Mouse (Mus musculus) liver, postnatal 0 days (tissue): ENCODE data around the gene Oas1g. TPM values are rescaled to one million over a fixed set of nuclear protein-coding genes. Genes with fewer than 3 reads are reported as not detected.

Experiments
- ATAC-seq: fragments of 200-750 bp; cut with Nextera tagmentation; 2 replicates; pipeline ENCODE4 v1.8.0; 2017; ENCODE audit warnings: mild to moderate bottlenecking, moderate library complexity
- DNase-seq: peaks from one replicate; pipeline ENCODE4 v3.0.0-alpha.2; 2016
- H3K27ac ChIP-seq: fragments of 300-500 bp; sonication (generic); 2 replicates; pipeline ENCODE4 v1.5.1; 2014; ENCODE audit warnings: antibody characterized with exemption, moderate library complexity, mild to moderate bottlenecking, low read depth
- H3K27me3 ChIP-seq: fragments of 300-500 bp; sonication (generic); 2 replicates; pipeline ENCODE4 v1.6.1; 2014; ENCODE audit warnings: low read length, control low read depth, mixed read lengths; ENCODE audit not compliant: insufficient read depth
- H3K36me3 ChIP-seq: fragments of 300-500 bp; sonication (generic); replicated peaks from 2 replicates; pipeline ENCODE4 v1.6.1; 2014; ENCODE audit warnings: mild to moderate bottlenecking, control low read depth, low read length, moderate library complexity, mixed read lengths; ENCODE audit not compliant: insufficient read depth
- H3K4me1 ChIP-seq: fragments of 300-500 bp; sonication (generic); 2 replicates; pipeline ENCODE4 v1.6.1; 2014; ENCODE audit warnings: antibody characterized with exemption, mild to moderate bottlenecking, control low read depth; ENCODE audit not compliant: insufficient read depth
- H3K4me2 ChIP-seq: fragments of 300-500 bp; sonication (generic); 2 replicates; pipeline ENCODE4 v1.6.1; 2014; ENCODE audit warnings: low read depth, mild to moderate bottlenecking, low read length, moderate library complexity, mixed read lengths
- H3K4me3 ChIP-seq: fragments of 300-500 bp; sonication (generic); 2 replicates; pipeline ENCODE4 v1.5.1; 2014; ENCODE audit warnings: low read depth, low read length
- H3K9ac ChIP-seq: fragments of 300-500 bp; sonication (generic); replicated peaks from 2 replicates; pipeline ENCODE4 v1.6.1; 2014; ENCODE audit warnings: mild to moderate bottlenecking, moderate library complexity
- H3K9me3 ChIP-seq: fragments of 300-500 bp; sonication (generic); 2 replicates; pipeline ENCODE4 v1.6.1; 2016; ENCODE audit warnings: mild to moderate bottlenecking, control low read depth, low read length, mixed read lengths
- CTCF ChIP-seq: sonication (generic); IDR thresholded peaks from 2 replicates; pipeline ENCODE4 v1.5.1; 2016; ENCODE audit warnings: antibody characterized with exemption, low read depth
- EP300 ChIP-seq: IDR thresholded peaks from 2 replicates; pipeline ENCODE4 v1.6.1; 2016; ENCODE audit warnings: antibody characterized with exemption, low read depth, mild to moderate bottlenecking
- WGBS: fragments of 180-500 bp; shearing (Covaris S2); extraction: QIAGEN DNeasy Blood & Tissue Kit; methylation state at CpG from one replicate; pipeline ENCODE4 v1.1.7; 2014; ENCODE audit not compliant: insufficient replicate concordance; 5-methylcytosine and 5-hydroxymethylcytosine counted together
- polyA plus RNA-seq: library from polyadenylated mRNA; unstranded; fragments of >200 nt; fragmentation: Nextera tagmentation; extraction: Ambion mirVana; gene quantifications from 2 replicates; pipeline ENCODE4 v1.2.1, GENCODE M21; 2015

Oas1g gene
- polyA plus RNA-seq, 1 experiment from 2014 or later = 2.9 TPM

- ATAC-seq (no peak), DNase-seq (no peak)
- H3K9ac ChIP-seq = no peak overlapping the region
- H3K4me1 ChIP-seq = no peaks in the 10 kb centered on the region
- H3K36me3 ChIP-seq = no peaks in the 10 kb centered on the region
- no peak overlapping the region for H3K27ac ChIP-seq
- H3K9me3 ChIP-seq = no peaks in the 10 kb centered on the region
- 35% methylated on average over 2 of the region's 2 CpGs for WGBS
- no peaks in the 10 kb centered on the region for H3K27me3 ChIP-seq
- H3K4me3 ChIP-seq = no peak overlapping the region
- no peak for TF ChIP-seq EP300
- TF ChIP-seq CTCF = no peak
- no peak overlapping the region for H3K4me2 ChIP-seq
These were observed 15.9 kb downstream of the Oas1g start for GRCm38 (mm10) chr5:120871469-120871868.

DNA sequence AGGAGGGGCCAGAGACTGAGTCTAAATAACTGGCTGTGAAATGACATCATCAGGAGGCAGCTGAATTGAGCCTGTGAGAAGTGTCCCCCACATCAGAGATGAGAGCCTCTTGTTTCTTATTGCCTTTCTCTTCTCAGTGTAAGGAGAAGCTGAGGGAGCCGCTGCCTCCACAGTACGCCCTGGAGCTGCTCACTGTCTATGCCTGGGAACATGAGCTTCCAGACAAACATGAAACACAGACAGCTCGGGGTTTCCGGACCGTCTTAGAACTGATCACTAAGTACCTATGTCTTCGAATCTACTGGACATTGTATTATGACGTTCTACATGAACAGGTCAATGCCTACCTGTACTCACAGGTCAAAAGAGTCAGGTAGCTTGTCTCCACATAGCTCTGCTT, 16.6 kb downstream of the Oas1g start:
- Histone ChIP-seq H3K27ac (no peak overlapping the region), H3K9me3 (no peaks in the 10 kb centered on the region), H3K9ac (no peak overlapping the region), H3K4me1 (no peaks in the 10 kb centered on the region), H3K27me3 (no peaks in the 10 kb centered on the region), H3K4me3 (no peak overlapping the region), H3K36me3 (no peaks in the 10 kb centered on the region), H3K4me2 (no peak overlapping the region)
- no peak for ATAC-seq
- no peak for DNase-seq
- TF ChIP-seq CTCF = no peak
- 70% methylated on average over 7 of the region's 7 CpGs for WGBS

DNA sequence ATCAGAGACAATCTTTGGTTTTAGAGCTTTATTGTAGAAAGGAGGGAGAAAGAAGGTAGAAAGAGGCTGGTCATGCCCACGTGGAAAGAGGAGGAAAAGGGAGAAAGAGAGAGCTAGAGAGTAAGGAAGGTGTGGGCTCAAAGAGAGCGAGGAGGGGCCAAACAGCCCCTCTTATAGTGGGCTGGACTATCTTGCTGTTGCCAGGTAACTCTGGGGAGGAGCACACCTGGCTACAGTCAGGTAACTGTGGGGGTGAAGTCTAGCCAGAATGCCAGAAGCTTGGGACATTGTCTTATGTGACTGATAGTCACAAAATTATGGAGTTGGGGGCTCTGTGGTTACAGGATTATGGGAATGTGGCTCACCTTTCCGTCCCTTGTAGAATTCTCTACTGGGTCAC, 17.3 kb downstream of the Oas1g start:
- WGBS = 53% methylated on average over 3 of the region's 3 CpGs
- Histone ChIP-seq H3K4me1 (no peaks in the 10 kb centered on the region), H3K9ac (no peak overlapping the region), H3K4me2 (no peak overlapping the region), H3K27ac (no peak overlapping the region), H3K27me3 (no peaks in the 10 kb centered on the region), H3K36me3 (no peaks in the 10 kb centered on the region), H3K4me3 (no peak overlapping the region), H3K9me3 (no peaks in the 10 kb centered on the region)
- DNase-seq (no peak), ATAC-seq (no peak)
- no peak for TF ChIP-seq EP300
- TF ChIP-seq CTCF = no peak

GRCm38 (mm10) chr5:120869436-120870015, 17.9 kb downstream of the Oas1g start:
- H3K4me3 ChIP-seq = no peak overlapping the region
- H3K27ac ChIP-seq = no peak overlapping the region
- H3K4me2 ChIP-seq = no peak overlapping the region
- H3K27me3 ChIP-seq = no peaks in the 10 kb centered on the region
- H3K9me3 ChIP-seq = no peaks in the 10 kb centered on the region
- WGBS = 66% methylated on average over 7 of the region's 7 CpGs
- H3K9ac ChIP-seq = no peak overlapping the region
- no peak for ATAC-seq
- no peaks in the 10 kb centered on the region for H3K36me3 ChIP-seq
- H3K4me1 ChIP-seq = no peaks in the 10 kb centered on the region
- no peak for DNase-seq
- no peak for TF ChIP-seq CTCF
- TF ChIP-seq EP300 = no peak

DNA sequence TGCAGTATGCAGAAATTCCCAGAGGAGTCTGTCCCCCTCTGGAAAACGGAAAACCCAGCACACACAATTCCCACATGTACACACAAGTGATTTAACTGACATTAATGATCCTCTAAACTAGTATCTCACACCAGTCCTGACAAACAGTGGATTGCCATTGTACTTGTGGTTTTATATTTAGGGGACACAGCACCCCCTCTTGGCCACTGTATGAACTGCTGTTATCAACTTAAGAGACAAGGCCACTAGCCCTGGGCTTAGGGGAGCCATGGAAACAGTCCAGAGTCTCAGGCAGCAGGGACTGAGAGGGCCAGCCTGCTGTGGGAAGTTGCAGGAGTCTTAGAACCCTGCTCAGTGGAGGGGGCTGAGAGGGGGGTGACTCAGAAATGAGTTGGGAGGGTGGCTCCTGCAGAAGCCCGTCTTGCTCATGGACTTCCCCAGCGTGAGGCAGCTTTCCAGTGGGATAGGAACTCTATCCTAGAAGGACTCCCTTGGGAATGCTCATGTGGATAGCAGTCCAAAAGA, 22.0 kb downstream of the Oas1g start:
- Histone ChIP-seq H3K4me1 (no peaks in the 10 kb centered on the region), H3K4me2 (no peak overlapping the region), H3K4me3 (no peak overlapping the region), H3K36me3 (no peaks in the 10 kb centered on the region), H3K9ac (no peak overlapping the region), H3K27ac (no peak overlapping the region), H3K27me3 (no peaks in the 10 kb centered on the region), H3K9me3 (no peaks in the 10 kb centered on the region)
- ATAC-seq (no peak), DNase-seq (peak; percentile 23)
- TF ChIP-seq EP300 (no peak), CTCF (peak; percentile 63)
- 66% methylated on average over 3 of the region's 3 CpGs for WGBS

- no peaks in the 10 kb centered on the region for H3K27me3 ChIP-seq
- no peak within 1 kb of the TSS for H3K4me2 ChIP-seq
- no peaks in the 10 kb centered on the region for H3K4me1 ChIP-seq
- 40% methylated on average over 4 of the region's 4 CpGs for WGBS
- H3K4me3 ChIP-seq = no peak within 1 kb of the TSS
- no peaks in the 10 kb centered on the region for H3K36me3 ChIP-seq
- ATAC-seq (no peak), DNase-seq (no peak)
- no peaks in the 10 kb centered on the region for H3K9me3 ChIP-seq
- H3K9ac ChIP-seq = no peak within 1 kb of the TSS
- no peak for TF ChIP-seq CTCF
- no peak for TF ChIP-seq EP300
- no peak within 1 kb of the TSS for H3K27ac ChIP-seq
These were observed 26.3 kb downstream of the Oas1g start, which contains the start of gene Oas1h for GRCm38 (mm10) chr5:120861121-120861520. Gene Oas1h (plus strand): TSS chr5:120861421.
